Mouse (Mus musculus) intestine, embryonic 15.5 days (tissue): ENCODE measurements at regions not wholly inside any gene's neighbourhood (a gene's known extent, or its start where the extent isn't known, plus 50 kb on each side); places are given as distances from the start of the nearest gene placed in this dataset.
"Not testable (repeated sequence)": the region's sequence is repeated elsewhere in the genome, so short reads cannot be mapped to it uniquely, and the experiment has no call there.

Experiments
- ATAC-seq: fragments of 200-750 bp; cut with Nextera tagmentation; 2 replicates; pipeline ENCODE4 v1.8.0; 2017; ENCODE audit warnings: moderate TSS enrichment, moderate library complexity
- H3K27ac ChIP-seq: fragments of 300-500 bp; sonication (generic); 2 replicates; pipeline ENCODE4 v1.5.1; 2015; ENCODE audit warnings: mild to moderate bottlenecking, inconsistent platforms
- H3K27me3 ChIP-seq: fragments of 300-500 bp; sonication (generic); replicated peaks from 2 replicates; pipeline ENCODE4 v1.6.1; 2015; ENCODE audit warnings: inconsistent platforms
- H3K36me3 ChIP-seq: fragments of 300-500 bp; sonication (generic); 2 replicates; pipeline ENCODE4 v1.6.1; 2015; ENCODE audit warnings: inconsistent platforms
- H3K4me1 ChIP-seq: fragments of 300-500 bp; sonication (generic); replicated peaks from 2 replicates; pipeline ENCODE4 v1.6.1; 2015; ENCODE audit warnings: inconsistent platforms
- H3K4me2 ChIP-seq: fragments of 300-500 bp; sonication (generic); replicated peaks from 2 replicates; pipeline ENCODE4 v1.6.1; 2015; ENCODE audit warnings: mild to moderate bottlenecking, inconsistent platforms
- H3K4me3 ChIP-seq: fragments of 300-500 bp; sonication (generic); replicated peaks from 2 replicates; pipeline ENCODE4 v1.5.1; 2015; ENCODE audit warnings: inconsistent platforms
- H3K9ac ChIP-seq: fragments of 300-500 bp; sonication (generic); 2 replicates; pipeline ENCODE4 v1.6.1; 2015; ENCODE audit warnings: inconsistent platforms
- H3K9me3 ChIP-seq: fragments of 300-500 bp; sonication (generic); 2 replicates; pipeline ENCODE4 v1.6.1; 2016; ENCODE audit warnings: inconsistent platforms
- WGBS: fragments of 180-500 bp; shearing (Covaris S2); methylation state at CpG from one replicate; pipeline ENCODE4 v1.1.7; 2015; 5-methylcytosine and 5-hydroxymethylcytosine counted together

GRCm38 (mm10) chr12:3101963-3102362, 207.8 kb downstream of the Rab10 start:
- H3K9me3 ChIP-seq, H3K4me1 ChIP-seq, H3K4me3 ChIP-seq, H3K9ac ChIP-seq, H3K27ac ChIP-seq, H3K27me3 ChIP-seq, H3K4me2 ChIP-seq, ATAC-seq, H3K36me3 ChIP-seq: not testable (repeated sequence)
- WGBS, result 62% methylated on average over 5 of the region's 5 CpGs

DNA sequence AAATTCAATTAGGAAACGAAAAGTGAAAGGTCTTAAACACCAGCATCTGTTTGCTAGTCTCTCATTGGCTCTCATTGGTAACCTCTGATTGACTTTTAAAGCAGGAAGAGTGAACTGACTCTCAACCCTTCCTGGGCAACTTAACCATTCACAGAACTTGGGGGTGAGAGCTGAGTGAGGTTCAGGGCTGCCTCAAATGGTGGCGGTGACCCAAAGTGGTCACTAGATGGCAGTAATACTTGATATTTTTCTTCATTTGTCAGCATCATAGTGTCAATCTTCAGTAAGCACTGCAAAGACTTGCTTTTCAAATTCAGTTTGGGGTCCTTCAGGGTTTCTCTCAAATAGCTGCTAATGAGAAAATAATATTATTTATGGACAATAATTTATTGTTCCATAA, 211.6 kb downstream of the Rab10 start:
- 25% methylated on average over 2 of the region's 2 CpGs for WGBS

GRCm38 (mm10) chr12:3094509-3094908, 215.3 kb downstream of the Rab10 start:
- 94% methylated on average over 5 of the region's 5 CpGs for WGBS
- ATAC-seq, result no peak
- Histone ChIP-seq H3K9ac (no peak overlapping the region), H3K9me3 (no peaks in the 10 kb centered on the region), H3K4me2 (no peak overlapping the region), H3K4me3 (no peak overlapping the region), H3K4me1 (no peaks in the 10 kb centered on the region), H3K27me3 (no peaks in the 10 kb centered on the region), H3K36me3 (no peaks in the 10 kb centered on the region), H3K27ac (no peak overlapping the region)

More for the DNA sequence above, 211.6 kb downstream of the Rab10 start:
- H3K9me3 ChIP-seq, H3K4me3 ChIP-seq, H3K27ac ChIP-seq, H3K36me3 ChIP-seq, H3K4me2 ChIP-seq, H3K27me3 ChIP-seq, H3K9ac ChIP-seq, H3K4me1 ChIP-seq: not testable (repeated sequence)
- peak; percentile 67; the same call in 1 of the 2 replicates for ATAC-seq

- not testable (repeated sequence) for H3K36me3 ChIP-seq, H3K9me3 ChIP-seq, H3K4me1 ChIP-seq, H3K27ac ChIP-seq, H3K9ac ChIP-seq, H3K4me3 ChIP-seq, H3K27me3 ChIP-seq, H3K4me2 ChIP-seq
- 40% methylated on average over 2 of the region's 3 CpGs for WGBS
- ATAC-seq, result peak; percentile 62; the same call in 1 of the 2 replicates
Observed at GRCm38 (mm10) chr12:3092974-3093373, 216.8 kb downstream of the Rab10 start.

DNA sequence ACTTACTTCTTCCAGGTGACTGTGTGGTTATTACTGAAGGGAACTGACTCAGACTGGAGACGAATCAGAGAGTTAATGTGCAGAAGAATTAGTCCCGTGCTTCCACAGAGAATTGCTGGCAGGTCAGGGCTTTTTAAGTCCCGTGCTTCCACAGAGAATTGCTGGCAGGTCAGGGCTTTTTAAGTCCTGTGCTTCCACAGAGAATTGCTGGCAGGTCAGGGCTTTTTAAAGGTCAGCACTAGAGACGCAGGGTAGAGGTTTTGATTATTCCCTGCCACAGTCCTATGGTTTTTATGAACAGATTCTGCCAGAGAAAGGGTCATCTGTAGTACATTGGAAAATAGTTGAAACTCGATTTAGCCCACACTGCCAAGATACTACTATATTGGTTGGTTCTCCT, 260.2 kb downstream of the Rab10 start:
- WGBS, result 72% methylated on average over 5 of the region's 5 CpGs
- not testable (repeated sequence) for H3K9me3 ChIP-seq, H3K9ac ChIP-seq, H3K36me3 ChIP-seq, H3K4me2 ChIP-seq, H3K27ac ChIP-seq, H3K27me3 ChIP-seq, ATAC-seq, H3K4me1 ChIP-seq, H3K4me3 ChIP-seq

DNA sequence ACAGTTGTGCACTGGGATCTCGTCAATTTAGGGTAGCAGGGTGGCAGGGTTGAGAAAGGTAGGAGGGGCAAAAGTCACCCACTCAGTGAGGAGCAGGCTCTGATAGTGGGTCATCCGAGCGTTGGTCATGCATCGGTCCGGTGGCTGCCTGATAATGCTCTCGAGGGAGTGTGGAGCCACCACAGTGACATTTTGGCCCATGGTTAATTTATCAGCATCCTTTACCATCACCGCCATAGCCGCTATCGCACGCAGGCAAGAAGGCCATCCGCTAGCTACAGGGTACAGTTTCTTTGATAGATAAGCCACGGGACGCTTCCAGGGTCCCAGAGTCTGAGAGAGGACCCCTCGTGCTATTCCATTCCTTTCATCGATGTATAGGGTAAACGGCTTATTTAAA, 291.3 kb downstream of the Rab10 start:
- not testable (repeated sequence) for H3K27ac ChIP-seq, H3K4me1 ChIP-seq, ATAC-seq, H3K27me3 ChIP-seq, H3K36me3 ChIP-seq, H3K9ac ChIP-seq, H3K4me2 ChIP-seq, H3K4me3 ChIP-seq
- peaks cover 12% of the 10 kb centered on the region for H3K9me3 ChIP-seq
- WGBS, result 89% methylated on average over 16 of the region's 16 CpGs

DNA sequence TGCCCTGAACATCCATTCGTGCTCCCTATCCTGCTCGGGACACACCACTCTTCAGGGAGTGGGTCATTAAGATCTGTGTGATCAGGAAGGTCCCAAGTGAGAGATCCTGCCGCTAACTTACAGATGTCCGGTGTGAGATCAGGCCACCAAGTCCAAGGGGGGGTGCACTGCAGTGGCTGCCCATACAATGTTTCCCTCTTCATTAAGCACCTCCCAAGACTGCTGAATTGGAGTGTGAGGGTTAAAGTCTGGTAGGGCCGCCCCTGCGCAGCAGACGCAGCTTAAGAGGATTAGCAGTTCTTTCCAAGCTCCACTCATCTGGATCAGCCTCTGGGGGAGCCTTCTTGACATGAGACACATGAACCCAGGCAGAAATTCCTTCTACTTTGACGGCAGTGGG, 293.0 kb downstream of the Rab10 start:
- not testable (repeated sequence) for H3K4me3 ChIP-seq, H3K4me2 ChIP-seq, H3K9ac ChIP-seq, H3K4me1 ChIP-seq, H3K27me3 ChIP-seq, H3K36me3 ChIP-seq, ATAC-seq, H3K27ac ChIP-seq
- 90% methylated on average over 8 of the region's 8 CpGs for WGBS
- peaks cover 12% of the 10 kb centered on the region for H3K9me3 ChIP-seq
